Mouse (Mus musculus): ENCODE results near the gene Gtf2h1.
"Not testable (repeated sequence)": the region's sequence is repeated elsewhere in the genome, so short reads cannot be mapped to it uniquely, and the experiment has no call there.

Gene Gtf2h1

DNA sequence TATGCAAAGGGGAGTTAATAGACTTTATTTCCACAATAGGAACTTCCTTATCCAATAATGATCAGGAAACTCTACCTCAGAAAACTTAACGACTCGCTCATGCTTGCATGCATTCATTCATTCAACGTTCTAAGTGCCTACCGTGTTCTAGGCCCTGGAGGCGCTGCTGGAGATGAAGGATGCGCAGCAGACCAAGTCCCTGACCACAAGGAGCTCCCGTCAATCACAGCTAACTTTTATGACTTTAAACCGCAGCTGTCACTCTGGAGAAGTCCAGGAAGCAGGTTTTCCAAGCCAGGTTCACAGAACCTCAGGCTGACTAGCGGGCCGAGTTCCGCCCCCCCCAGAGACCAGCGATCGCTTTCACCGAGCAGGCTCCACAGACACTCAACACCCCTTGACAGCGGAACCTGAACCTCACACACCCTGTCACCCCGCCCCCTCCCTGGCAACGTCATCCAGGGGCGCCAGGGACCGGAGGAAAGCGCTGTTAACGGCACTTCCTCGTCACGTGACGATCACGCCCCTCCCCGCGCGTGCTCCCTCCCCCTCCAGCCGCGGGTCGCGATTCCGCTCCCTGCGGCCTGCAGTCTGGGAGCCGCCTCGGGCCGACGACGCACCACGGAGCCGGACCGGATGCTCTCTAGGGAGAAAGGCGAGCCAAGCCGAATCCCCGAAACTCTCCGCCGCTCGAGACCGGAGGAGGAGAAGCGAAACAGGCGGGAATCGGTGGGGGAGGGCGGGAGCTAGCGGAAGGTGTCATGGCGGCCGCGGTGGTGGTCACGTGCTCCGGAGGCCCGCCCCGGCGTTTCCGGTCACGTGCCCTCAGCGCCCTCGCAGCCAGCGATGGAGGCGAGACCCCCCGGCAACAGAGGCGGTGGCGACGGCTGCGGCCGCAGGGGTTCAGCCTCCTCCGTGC is at the start of gene Gtf2h1, which contains the start of gene Hps5:
Gtf2h1 (plus strand) TSS at position 817 of the 919 bp plus-strand sequence.
Hps5 (minus strand) TSS at position 778 of the 919 bp plus-strand sequence.
- peak; percentile 97 for DNase-seq

DNA sequence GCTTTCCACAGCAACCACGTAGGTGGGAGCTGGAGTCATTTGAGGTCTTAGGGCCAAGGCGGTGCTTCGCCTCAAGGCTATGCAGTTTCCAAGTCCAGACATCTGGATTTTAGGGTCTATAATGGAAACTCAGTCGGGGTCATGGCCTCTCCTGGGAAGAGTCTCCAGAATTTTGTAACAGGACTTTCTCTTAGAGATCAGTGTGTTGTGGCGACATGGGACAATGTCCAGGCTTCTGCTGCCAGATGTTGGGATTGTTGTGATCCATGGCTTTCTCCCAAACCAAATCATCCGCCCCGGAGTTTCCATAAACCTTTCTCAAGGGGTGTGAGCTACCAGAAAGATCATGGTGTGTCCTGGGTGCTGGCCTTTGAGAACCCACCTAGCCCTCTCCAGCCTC is 49.5 kb upstream of the Gtf2h1 start:
- DNase-seq: no peak

DNA sequence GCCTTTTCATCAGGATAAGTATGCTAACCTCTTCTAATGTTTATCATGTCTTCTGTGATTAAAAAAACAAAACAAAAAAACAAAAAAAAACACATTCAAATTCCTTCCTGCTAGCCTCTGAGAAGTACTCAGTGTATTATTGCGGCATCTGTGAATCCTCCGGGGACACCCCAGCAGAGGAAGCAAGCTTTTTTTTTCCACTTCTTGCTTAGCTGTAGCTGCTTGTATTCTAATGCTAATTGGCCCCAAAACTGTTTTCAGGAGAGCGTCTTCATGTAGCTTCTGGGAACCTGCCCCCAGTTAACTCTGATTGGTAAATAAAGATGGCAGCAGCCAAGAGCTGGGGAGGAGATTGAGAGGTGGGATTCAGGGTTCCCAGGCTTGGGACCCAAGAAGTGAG is 47.4 kb upstream of the Gtf2h1 start:
- DNase-seq: no peak

DNA sequence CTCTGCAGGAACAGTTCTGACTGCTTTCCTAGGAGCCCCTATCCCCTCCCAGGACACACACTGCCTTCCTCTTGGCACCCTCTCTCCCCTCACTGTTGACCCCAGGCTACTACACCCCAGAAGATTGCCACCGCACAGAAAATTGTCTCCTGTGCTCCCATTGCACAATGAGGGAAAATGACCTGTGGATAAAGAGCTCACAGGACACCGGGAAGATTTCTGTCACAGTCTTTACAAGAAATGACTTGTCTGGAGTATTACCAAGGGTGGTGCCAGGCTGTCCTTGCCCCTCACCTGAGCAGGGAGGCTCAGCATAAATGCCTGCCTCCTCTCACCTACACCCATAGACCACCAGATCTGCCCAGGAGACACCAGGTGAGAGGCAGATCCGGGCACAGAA is 44.4 kb upstream of the Gtf2h1 start, which contains the start of gene Saa2:
Saa2 (plus strand) TSS at position 301 of the 400 bp plus-strand sequence.
- no peak for DNase-seq

DNA sequence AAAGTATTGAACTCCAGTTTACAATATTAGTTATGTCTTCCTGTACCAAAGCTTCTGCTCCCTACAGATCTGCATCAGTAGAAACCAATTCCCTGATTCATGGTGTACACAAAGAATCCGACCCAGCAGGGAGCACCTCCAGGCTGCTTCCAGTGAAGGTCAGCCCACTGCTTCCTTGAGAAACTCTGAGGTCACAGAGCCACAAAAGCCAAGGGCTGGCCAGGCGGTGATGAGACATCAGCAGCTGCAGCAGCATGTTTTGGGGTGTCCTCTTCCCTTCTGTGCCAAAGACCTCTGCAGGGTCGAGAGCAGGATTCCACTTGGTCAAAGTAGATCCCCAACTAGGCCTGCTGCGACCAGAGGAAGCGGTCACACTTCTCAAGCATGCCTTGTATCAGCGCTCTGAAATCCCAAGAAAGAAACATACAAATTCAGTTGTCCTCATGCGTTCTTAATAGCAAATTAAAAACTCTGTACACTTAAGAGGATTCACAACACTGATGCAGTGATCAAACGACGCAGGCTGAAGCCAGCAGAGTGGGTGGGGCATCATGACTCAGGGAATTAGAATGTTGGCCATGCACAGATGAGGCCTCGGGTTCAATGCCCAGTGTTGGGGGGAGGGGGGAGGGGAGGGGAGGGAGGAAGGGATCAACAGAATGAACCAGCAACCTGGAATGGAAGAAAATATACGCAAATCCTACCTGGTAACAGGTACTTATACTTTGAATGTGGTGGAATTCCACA is 34.7 kb upstream of the Gtf2h1 start:
- no peak for DNase-seq

DNA sequence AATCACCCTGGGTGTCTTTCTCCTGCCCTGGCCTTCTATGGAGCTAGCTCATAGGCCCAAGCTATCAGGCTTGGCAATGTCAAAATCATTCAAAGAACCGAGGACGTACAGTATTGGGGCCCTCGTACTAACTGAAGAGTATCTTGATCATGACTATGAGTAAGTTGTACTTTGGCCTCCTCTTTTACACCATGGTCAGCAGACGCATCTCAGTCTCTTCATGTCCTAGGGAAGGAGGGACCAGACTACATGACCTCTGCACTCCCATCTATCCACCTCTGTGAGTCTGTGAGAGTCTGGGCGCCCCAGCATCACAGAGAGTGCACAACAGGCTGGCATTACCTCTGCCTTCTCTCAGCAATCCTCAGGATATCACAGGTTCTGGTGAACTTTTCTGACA is 33.3 kb upstream of the Gtf2h1 start:
- no peak for DNase-seq

DNA sequence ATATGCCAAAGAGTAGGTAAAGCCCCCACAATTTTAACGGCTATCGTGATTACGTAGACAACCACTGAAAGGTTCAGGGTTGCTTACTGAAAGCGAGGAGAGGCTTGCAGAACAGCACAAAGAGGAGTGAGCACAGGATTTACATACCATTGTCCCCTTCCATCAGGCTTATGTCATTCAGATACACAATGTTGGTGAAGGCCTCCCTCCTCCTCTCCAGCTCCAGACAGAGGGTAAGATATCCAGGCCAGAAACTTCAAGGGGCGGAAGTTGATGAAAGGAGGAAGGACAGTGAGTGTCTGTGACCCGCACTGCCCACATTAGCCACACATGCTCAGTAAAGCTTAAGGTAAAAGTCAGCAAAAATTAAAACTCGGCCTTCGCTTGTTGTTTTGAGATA is 31.2 kb upstream of the Gtf2h1 start:
- DNase-seq: no peak

DNA sequence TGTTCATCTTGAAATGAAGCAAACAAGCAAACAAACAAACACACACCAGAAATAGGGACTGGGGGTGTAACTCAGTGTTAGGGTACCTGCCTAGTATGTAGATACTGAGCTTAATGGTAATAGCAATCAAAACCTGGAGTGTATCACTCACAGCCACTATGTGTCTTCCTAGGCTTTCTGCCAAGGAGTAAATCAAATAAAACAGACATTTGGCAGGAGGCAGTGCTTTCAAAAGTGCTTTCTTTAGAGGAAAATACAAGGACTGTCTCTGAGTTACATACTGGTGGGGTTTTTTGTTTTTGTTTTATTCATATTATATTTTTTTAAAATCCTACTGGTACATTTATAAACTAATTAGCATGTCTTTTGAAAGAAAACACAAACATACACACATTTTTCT is 28.5 kb upstream of the Gtf2h1 start:
- DNase-seq: no peak

DNA sequence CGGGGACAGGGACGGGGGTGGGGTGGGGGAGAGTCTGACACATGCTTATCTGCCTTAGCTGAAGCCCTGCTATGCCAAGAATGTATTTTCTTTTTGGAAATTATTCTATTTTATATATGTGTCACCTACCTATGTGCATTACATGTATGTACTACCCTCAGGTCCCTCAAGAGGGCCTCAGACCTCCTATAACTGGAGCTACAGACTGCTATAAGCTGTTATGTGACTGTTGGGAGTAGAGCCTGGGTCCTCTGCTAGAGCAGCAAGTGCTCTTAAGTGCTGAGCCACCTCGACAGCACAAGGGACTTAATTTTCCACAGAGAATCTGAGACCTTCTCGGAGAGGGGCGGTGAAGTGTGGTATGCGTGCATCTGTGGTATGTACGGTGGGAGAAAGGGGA is 27.5 kb upstream of the Gtf2h1 start:
- no peak for DNase-seq

DNA sequence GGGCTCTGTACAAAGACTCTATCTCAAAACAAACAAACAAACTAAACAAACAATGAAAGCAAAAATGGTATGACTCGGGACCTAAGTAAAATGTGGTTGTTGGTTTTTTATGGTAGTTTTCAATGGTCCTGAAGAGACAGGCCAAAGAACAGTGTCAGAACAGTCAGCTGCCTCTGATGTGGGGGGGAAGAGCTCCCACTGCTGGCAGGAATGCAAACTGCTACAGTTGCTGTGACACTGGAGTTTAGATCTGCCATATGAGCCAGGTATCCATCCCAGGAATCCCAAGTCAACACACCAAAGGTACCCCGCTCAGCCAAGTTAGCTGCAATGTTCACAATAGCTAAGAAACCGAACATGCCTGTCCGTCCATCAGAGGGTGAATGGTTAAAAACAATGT is 25.2 kb upstream of the Gtf2h1 start:
- DNase-seq: peak; percentile 16

DNA sequence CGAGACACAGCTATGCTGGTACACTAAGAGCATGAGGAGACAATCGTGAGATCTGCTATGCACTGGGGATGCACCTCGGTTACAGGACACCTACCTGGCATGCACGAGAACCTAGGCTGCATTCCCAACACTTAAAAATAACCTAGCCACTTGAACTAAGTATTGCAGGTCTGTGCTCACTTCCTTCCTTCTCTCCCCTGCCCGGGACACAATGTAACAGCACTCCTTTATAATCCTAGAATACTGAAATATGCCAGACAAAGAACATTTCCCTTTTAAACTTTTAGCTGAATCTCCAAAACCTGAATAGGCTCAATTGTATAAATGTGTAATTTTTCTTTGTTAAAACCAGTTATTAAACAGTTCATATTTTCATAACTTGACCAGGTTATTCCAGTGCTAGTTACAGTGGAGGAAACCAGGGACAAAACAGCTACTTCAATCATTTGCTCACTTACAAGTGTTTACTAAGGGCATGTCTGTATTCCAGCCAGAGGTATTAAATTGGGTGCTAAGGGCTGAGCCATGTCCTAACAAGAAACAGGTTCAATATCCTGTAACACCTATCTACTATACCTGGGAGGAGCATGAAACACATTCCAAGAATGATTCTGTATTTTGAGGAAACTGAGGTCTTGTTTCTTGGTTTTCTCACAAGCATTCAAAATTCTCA is 6.6 kb upstream of the Gtf2h1 start:
- DNase-seq: no peak

DNA sequence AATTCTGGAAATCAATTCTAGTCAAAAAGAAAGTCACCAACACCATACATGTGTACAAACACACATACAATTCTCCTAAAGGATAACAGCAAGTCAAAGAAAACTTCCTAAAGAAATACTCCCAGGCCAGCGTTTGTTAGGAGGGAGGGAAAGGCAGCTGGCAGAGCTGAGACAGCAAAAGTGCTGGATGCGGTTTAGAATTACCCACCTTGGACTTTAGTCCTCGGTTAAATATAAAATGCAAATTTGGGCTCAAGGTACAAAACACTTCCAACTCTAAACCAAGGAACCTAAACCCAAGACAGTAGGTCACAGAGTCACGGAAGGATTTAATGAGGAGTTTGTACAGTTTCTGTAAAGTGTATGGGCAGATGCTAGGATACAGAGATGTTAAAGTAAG is 2.0 kb upstream of the Gtf2h1 start:
- DNase-seq: no peak

DNA sequence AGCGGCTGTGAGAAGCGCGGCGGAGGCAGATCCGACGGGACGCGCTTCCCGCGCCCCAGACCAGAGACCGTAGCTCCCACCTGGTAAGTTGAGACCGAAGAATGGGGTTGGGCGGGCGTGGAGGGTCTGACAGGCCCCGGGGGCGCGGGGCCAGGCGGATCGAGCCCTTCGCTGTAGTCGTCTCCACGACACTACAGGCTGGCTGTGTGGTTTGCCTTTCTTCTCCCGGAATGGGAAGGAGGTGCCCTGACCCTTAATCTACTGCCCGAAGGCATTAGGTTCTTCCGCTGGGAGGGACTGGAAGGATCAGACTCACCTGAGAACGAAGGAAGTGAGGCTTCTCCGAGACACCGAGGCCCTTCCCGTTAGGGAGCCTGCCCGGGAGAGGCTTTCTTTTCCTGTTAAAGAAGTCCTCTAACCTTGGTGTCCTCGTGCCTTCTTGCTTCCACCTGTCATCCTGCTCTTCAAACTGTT is 340 bp downstream of the Gtf2h1 start:
- no peak for DNase-seq

DNA sequence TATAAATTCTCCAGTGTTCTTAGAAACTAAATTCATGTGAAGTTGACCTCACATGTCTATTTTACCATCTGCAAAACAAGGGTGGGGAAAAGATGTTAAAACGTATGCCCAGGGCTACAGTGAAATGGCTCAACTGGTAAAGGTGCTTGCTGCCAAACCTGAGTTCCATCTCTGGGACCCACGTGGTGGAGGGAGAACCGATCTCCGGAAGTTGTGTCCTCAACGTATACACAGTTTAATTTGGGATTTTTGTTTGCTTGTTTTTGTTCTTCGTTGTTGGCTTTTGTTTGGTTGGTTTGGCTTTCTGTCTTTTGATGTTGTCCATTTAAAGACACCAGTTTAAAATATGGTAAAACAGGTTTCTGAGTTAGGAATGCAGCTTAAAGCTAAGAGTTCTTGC is 876 bp downstream of the Gtf2h1 start:
- no peak for DNase-seq

DNA sequence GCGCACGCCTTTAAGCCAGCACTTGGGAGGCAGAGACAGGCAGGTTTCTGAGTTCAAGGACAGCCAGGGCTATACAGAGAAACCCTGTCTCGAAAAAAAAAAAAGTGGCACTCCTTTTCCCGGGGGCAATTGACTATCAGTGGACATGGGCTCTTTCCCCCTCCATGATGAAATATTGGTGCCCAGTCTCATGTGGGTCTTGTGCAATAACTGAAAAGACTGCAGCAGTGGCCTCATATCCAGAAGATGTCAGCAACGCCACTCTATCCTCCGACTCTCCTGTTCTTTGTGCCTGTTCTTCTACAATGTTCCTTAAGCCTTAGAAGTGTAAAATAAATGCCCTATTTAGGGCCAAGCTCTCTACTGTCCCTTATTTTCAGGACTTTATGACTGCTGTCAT is 14.4 kb downstream of the Gtf2h1 start:
- no peak for DNase-seq

DNA sequence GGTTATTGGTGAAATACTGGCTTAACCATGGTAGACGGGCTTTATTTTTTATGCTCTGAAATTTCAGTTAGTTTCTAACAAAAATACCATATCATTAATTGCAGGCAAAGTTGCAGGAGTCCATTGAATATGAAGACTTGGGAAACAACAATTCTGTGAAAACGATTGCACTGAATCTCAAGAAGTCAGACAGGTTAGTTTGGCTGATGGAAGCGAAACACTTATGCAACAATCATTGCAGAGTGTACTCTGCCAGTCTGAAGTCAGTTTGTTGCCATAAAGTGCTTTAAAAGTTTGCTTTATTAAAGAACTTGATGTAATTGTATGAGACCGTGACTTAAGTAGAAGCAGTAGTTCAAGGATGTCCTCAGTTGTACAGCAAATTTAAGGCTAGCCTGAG is 18.1 kb downstream of the Gtf2h1 start:
- no peak for DNase-seq

DNA sequence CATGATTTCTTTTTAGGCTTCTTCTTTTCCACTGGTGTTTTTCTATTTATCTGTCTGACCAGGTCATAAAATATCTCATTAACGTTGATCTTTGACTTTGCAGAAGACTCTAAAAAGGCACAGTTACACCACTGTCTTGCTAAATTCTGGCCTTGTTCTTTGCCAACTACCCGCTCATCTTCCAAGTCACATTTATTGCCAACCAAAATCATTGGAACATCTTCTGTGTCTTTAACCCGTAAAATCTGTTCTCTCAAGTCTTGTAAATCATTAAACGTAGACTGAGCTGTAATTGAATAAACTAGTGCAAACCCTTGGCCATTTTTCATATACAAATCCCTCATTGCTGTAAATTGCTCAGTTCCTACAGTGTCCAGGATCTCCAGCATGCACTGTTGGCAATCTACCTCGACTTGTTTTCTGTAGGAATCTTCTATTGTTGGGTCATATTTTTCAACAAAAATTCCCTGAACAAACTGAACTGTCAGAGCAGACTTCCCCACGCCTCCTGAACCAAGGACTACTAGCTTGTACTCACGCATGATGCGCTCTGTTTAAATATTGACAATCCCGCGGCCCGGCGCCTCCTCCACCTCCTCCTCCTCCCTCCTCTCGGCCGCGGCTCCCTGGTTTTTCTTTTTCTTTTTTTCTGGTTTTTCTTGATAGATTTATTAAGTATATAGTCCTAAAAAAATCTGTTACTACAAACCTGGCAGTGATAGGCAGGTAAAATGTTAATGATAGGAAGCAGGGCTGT is 25.2 kb downstream of the Gtf2h1 start:
- not testable (repeated sequence) for DNase-seq

DNA sequence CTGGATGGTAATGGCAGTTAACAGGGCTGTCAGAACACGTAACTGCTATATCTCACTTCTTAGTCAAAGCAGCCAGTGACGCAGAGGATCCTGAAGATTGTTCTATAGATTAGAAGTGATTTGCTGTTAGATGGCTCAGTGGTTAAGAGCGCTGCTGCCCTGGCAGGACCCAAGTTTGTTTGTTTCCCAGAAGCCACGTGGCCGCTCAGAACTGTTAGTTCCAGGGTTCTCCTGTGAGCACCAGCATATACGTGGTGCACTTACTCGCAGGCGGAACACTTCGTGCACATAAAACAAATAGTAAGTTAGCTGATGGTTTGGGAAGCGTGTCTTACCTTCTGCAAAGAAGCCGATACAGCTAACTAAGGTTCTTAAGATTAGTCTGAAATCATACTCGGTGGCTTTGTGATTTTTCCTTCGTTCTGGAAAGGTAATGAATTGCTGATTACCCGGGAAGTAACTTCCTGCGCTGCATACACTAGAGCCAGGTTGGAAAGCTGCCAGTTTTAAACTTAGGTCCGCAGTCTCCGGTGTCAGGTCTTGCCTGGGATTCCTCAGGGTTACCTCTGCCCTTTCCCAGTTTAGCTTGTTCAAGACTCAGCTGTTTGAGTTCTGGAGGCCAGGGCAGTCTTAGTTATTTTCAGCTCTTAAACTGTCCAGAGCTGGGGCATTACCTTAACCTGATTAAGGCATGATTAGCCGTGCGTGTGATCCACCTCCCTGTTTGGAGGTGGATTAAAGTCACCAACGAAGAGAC is 31.3 kb downstream of the Gtf2h1 start:
- DNase-seq: no peak

DNA sequence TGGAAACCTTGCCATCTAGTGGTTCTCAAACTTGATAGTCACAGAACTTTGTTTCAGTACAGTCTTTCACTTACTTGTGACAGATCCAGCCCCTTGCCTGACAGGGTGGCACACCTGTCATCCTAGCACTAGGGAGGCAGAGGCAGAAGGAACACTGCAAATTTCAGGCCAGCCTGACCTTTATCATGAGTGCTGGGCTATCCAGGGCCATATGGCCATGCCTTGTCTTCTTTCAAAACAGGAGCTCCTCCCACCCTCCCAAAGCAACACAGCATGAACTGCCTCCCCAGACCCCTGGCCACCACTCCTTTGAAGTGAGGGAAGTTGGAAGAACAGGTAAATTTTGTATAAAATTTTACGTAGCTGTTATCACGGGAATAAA is 31.9 kb downstream of the Gtf2h1 start:
- DNase-seq: no peak

DNA sequence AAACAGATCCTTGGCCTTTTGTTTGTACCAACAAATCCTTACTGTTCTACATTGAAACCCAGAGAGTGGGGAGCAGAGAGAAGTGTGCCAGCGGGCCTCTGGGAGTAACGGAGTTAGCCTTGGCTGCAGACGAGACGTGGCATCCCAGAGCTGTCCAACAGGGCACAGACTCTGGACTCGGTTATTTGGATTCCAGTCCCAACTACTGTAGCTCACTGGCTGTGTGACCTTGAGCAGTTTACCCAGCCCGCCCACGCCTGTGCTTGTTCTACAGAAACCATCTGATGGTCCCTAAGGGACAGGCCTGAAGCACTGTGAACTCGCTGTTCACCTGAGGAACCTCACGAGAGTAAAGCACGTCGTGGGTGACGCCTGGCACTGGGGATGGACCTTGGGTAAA is 34.0 kb downstream of the Gtf2h1 start:
- DNase-seq: no peak

DNA sequence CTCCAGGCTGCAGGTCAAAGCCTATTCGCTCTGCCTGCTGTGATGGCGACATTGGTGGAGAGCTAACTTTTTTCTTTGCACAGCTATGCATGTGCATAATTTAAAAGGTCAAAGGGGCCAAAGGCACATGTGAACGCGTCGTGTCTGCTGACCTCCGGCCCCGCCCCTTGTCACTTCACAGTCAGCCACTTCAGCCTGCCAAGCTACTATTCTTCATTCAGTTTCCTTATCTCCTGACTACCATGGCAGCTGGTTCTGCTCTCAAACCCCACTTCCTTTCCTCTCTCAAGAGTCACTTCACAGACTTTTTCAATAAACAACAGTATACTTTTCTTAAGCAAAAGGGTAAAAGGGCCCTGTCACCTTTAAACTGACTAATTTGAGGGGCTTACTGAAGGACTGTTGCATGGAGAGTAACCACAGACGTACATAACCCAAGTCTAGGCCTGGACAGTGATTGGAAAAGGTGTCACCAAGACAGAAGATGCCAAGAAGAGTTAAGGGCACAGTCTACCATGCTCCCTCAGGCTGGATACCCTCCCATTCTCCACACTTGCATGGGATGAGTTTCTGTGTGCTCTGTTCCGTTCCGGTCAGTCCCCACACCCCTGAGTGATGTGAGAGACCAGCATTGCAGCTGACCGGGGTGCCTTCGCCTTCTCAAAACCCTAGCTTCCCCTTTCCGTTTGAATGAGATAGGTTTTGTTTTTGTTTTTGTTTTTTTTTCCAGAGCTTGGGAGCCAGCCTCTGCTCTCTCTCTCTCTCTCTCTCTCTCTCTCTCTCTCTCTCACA is 35.1 kb downstream of the Gtf2h1 start:
- no peak for DNase-seq

Measured in layer of hippocampus, adult 9-11 months (tissue).